Mouse (Mus musculus): ENCODE measurements at regions not wholly inside any gene's neighbourhood (a gene's known extent, or its start where the extent isn't known, plus 50 kb on each side); places are given as distances from the start of the nearest gene placed in this dataset.
"Not testable (repeated sequence)": the region's sequence is repeated elsewhere in the genome, so short reads cannot be mapped to it uniquely, and the experiment has no call there.

- DNase-seq (ENCODE audit: low read depth, low spot score) = no peak
Observed at GRCm38 (mm10) chr15:93000121-93000520, 274.9 kb downstream of the Gxylt1 start.

DNA sequence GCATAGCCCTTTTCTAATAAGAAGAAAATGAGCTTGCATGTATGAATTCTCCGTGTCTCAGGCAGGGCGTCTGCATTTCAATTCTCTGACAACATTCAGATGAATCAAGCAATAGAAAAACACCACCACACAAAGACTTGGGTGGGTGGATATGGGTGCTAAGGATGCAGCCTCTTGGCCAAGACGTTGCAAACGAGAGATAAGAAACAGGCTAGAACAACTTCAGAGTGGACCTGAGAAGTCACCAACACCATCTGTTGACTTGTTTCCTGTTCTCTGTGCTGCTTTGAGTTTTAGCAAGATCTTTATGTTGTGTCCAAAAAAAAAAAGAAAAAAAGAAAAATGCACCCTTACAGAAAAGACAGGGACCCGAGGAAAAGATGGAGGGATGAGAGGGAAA is 277.0 kb downstream of the Gxylt1 start:
- DNase-seq (ENCODE audit: low read depth, low spot score) = no peak

DNA sequence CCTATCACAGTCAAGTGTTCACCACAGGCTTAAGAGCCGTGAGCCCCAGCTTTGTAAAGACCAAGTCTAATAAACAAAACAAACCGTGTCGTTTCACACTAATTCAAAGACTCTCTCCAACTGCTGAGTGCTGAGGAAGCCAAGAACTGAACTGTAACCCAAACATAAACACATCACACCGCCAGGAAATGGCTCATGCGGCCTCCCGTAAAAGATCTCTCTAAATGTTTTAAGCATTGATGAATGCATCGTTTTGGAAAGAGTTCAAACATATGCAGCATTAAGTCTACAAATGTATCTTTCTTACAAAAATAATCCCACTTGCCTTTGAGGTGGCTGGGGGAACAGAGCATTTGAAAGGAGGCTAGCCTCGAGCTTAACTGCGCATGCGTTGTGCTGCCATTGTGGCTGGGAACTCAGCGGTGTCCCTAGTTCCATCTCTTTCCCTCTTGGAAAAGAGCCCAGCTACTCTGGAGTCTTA is 280.7 kb downstream of the Gxylt1 start:
- DNase-seq (ENCODE audit: low read depth, low spot score) = no peak

DNA sequence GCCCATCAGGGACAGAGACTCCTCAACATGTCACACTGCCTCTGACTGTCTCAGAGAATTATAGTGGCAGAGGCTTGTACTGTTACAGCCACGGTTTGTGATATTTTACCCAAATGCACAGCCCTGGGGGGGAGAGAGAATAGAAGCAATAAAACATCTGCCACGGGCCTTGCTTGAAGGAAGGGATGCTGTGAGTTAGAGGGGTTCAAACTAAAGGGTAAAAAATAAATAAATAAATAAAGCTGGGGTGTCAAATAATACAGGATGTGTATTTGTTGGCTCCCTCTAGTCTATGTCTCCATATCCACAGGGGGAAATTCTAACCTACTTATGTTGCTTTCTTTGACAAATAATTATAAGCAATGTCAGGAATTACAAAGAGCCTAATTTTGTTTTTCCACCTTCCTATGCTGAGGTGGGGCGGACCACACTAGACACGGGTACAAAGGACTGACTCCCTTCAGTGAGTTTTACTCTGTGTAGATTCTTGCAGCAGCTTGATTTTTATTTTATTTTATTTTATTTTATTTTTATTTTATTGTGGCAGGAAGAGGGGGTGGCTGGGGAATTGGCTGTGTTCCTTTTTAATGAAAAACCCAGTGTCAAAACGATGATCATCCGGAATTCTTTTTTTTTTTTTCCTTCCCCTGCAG is 281.3 kb downstream of the Gxylt1 start:
- no peak for DNase-seq (ENCODE audit: low read depth, low spot score)

DNA sequence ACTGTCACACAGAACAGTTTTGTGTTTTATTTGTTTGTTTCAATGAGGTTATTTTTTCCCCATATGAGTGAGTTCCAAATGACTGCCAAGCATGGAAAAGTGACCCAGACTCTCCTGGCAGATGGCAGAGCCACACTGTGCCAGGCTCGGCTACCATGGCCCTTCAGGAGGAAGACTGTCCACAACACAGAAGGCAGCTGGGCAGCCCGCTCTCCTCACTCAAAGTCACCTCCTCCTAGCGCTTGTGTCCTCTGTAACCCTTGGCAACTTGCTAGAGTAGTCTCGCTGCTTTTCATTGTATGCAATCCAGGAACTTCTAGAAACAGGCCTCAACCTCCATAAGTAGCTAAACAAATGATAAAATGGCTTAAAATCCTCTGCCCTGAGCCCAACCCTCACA is 299.2 kb downstream of the Gxylt1 start:
- DNase-seq (ENCODE audit: low read depth, low spot score) = no peak

- no peak for DNase-seq (ENCODE audit: low read depth, low spot score)
Observed at GRCm38 (mm10) chr15:92974931-92975330, 300.0 kb downstream of the Gxylt1 start.

DNA sequence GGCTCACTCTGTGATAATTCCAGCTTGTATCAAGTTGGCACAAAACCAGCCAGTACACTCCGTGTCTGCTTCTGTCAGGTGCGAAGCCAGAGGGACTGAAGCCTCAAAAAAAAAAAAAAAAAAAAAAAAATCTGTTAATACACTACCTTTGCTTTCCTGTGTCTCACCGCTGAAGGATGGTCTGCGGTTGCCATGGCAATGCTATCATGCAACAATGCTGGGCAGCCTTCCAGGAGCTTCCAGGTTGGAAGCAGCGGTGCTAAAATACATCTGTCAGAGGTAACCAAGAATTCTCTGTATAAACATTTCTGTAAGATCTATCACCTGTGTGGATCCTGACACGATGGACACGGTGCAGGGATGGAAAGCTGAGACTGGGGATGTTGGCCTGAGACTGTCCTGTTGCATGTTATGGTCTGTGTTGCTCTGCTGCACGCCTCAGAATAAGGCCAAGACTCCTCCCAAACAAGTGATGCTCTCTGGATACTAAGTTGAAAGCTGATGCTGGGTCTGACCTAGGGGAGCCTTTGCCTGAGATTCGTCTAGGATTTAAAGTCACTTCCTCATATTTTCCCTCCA is 301.2 kb downstream of the Gxylt1 start:
- no peak for DNase-seq (ENCODE audit: low read depth, low spot score)

- no peak for DNase-seq (ENCODE audit: low read depth, low spot score)
Observed at GRCm38 (mm10) chr15:92965556-92965955, 309.4 kb downstream of the Gxylt1 start.

DNA sequence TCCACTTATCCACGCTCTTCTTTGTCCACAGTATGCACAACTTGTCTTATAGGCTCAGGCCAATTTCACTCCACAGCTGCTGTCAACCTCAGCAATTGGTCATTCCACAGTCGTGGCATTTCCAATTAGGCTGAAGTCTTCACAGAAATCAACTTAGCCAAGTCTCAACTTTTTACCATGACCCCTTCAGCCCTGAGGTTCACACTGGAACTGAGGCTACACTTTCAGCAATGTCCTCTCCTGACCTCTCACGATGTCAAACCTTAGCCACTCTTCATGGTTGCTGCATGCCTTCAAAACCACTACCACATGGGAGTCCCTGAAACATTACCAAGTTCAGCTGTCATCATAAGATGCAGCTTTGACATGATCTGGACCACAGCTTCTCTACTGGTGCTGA is 310.1 kb downstream of the Gxylt1 start:
- no peak for DNase-seq (ENCODE audit: low read depth, low spot score)

DNA sequence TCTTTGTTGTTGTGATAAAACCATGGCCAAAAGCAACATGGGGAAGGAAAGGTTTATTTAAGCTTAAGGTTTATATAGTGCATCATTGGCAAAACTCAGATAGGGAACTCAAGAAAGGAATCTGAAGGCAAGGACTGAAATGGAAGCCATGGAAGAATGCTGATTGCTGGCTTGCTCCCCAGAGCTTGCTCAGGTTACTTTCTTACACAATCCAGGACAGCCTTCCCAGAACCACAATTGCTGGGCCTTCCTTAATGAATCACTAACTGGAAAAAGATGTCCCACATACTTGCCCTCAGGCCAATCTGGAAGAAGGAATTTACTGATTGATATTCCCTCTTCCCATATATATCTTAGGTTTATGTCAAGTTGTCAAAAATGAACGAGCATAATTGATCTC is 310.8 kb downstream of the Gxylt1 start:
- no peak for DNase-seq (ENCODE audit: low read depth, low spot score)

DNA sequence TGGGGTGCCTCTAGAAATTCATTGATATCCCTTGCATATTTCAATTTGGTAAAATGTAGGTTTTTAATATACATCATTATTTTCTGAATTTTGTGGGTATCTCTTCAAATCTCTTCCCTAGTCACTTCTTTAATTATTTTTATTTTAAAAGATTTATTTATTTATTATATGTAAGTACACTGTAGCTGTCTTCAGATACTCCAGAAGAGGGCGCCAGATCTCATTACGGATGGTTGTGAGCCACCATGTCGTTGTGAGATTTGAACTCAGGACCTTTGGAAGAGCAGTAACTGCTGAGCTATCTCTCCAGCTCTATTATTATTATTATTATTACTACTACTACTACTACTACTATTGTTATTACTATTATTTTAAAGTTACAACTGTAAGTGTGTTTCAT is 324.1 kb downstream of the Gxylt1 start:
- not testable (repeated sequence) for DNase-seq (ENCODE audit: low read depth, low spot score)

DNA sequence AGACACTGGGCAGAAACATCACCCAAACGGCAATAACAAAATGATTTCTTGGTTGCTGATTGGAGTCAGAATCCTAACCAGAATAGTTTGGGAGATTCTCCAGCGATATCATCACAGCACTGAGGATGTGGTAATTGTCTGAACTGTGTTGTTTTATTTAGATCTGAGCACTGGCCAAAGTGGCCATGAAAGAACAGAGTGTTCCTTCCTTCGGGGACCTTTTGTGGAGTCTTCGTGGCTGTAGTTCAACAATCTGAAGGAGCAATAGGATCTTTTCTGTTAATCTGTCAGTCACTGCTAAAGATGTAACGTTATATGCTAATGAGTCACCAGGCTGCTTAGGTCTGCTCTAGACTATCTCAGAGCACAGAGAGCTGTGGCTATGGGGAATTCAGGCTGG is 328.8 kb downstream of the Gxylt1 start:
- no peak for DNase-seq (ENCODE audit: low read depth, low spot score)

- no peak for DNase-seq (ENCODE audit: low read depth, low spot score)
Observed at GRCm38 (mm10) chr15:92903821-92904220, 371.2 kb downstream of the Gxylt1 start.

- DNase-seq (ENCODE audit: low read depth, low spot score) = no peak
Observed at GRCm38 (mm10) chr15:92897277-92897676, 377.7 kb downstream of the Gxylt1 start.

DNA sequence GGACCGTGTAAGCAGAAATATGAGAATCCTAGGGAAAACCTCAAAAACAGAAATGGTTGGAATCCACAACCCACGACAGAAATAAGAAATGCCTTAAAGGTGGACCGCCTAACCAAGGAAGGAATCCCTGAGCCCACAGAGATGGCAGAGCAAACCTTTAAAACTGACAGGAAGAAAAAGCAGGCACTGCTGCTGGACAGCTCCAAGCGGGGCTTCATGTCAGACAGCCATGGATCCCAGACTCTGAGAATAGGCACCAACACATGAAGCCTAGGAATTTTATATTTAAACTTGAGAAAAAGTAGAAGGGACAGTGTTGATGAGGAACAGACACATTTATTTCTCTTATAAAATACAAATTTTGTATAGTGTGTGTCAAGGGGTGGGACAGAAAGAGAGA is 379.1 kb downstream of the Gxylt1 start:
- DNase-seq (ENCODE audit: low read depth, low spot score) = no peak

- no peak for DNase-seq (ENCODE audit: low read depth, low spot score)
Observed at GRCm38 (mm10) chr15:92876438-92876837, 398.5 kb downstream of the Gxylt1 start.

- DNase-seq (ENCODE audit: low read depth, low spot score) = no peak
Observed at GRCm38 (mm10) chr15:92864106-92864505, 410.9 kb downstream of the Gxylt1 start.

DNA sequence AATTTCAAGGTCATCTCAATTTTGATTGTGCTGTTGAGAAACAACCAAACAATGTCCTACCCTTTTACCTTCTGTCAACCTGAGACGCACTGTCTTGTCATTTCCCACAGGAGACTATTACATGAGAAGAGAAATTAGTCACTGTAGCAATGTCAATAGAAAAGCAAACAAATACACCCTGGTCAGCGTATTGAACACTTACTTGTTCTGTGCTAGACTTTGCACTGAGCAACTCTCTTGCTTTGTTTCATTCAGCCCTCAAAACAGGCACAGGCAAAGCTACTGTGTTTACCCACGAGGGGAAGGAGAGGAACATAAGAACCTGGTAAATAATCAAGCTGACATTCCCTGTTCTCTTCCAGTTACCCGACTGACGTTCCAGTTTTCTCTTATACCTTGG is 424.1 kb downstream of the Gxylt1 start:
- no peak for DNase-seq (ENCODE audit: low read depth, low spot score)

DNA sequence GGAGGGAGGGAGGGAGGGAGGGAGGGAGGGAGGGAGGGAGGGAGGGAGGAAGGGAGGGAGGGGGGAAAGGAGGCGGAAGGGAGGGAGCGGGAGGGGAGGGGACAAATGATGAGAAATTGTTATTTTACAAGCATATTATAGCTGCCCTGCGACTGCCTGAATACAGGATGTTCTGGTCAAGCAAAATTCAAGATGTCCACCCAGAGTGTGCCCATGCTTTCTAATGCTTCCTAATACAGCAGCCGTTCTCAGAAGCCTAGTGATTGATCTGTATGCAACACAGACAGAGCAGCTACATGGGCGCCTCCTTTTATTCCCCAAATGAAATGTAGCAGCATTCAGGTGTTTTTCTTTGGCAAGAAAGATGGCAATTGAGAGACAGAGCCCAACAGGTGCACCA is 434.9 kb downstream of the Gxylt1 start:
- DNase-seq (ENCODE audit: low read depth, low spot score) = no peak

GRCm38 (mm10) chr15:92839611-92840010 is 435.4 kb downstream of the Gxylt1 start:
- no peak for DNase-seq (ENCODE audit: low read depth, low spot score)

- DNase-seq (ENCODE audit: low read depth, low spot score) = no peak
Observed at GRCm38 (mm10) chr15:92826136-92826535, 429.5 kb downstream of the Pdzrn4 start.

Measured in WW6 (cell line).